Mouse (Mus musculus) urinary bladder, postnatal 25 days (tissue): ENCODE measurements around the gene Gale.

Source experiments
- DNase-seq: peaks from one replicate; pipeline ENCODE4 v3.0.0; 2022; ENCODE audit warnings: low spot score

Gale gene

GRCm38 (mm10) chr4:135943389-135943788 is 20.1 kb upstream of the Gale start:
- DNase-seq, result no peak

GRCm38 (mm10) chr4:135945706-135946105 is 17.8 kb upstream of the Gale start:
- no peak for DNase-seq

GRCm38 (mm10) chr4:135946278-135946658 is 17.3 kb upstream of the Gale start, which contains the start of gene Hmgcl:
Gene Hmgcl, plus strand, starts transcription at chr4:135946448.
- peak; percentile 93 for DNase-seq

DNA sequence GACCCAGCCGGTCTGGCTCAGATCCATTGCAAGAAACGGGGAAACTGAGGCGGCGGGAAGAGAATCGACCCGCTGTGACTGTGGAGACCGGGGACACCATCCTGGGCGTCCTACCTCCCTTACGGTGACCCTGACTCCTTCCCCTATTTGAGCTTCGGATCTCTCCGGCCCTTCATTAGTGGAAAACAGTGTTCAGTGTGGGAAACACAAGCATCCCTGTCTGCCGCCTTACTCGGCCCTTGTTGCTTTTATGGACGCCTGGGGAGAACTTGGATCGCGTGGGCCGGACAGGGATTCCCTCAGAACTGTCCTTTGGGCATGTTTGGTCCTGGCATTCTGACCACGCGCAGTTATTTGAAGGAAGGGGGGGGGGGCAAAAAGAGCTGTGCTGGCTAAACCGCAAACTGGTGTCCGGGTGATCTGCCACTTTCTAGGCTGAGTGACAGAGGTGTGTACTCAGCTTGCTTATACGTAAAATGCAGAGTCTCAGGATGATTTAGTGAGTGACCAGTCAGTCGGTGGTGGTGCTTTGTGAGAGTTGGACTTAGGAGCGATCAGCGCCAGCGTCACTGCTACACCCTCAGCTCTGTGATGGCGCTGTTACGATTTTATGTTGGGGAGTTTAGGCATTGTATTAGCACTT is 16.7 kb upstream of the Gale start:
- no peak for DNase-seq

GRCm38 (mm10) chr4:135948142-135948541 is 15.4 kb upstream of the Gale start:
- no peak for DNase-seq

DNA sequence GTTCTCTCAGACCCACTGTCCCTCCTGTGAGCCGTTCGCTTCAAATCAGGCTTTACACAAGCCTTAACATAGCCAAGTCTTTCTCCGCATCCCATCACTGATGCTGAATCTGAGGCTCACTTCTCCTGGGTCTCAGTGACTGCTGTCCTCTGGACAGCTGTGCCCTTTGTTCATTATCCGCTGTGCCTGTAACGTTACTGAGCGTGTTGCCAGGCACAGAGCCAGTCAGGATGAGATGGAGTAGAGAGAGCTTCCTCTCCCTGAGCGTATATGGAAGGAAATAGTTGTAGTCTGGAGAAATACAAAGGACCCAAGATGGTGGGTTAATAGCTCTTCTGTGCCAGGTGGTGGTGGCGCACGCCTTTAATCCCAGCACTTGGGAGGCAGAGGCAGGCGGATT is 14.1 kb upstream of the Gale start:
- DNase-seq, result no peak

GRCm38 (mm10) chr4:135949911-135950310 is 13.6 kb upstream of the Gale start:
- DNase-seq, result no peak

- DNase-seq, result no peak
Measured at GRCm38 (mm10) chr4:135950365-135950764, 13.2 kb upstream of the Gale start.

DNA sequence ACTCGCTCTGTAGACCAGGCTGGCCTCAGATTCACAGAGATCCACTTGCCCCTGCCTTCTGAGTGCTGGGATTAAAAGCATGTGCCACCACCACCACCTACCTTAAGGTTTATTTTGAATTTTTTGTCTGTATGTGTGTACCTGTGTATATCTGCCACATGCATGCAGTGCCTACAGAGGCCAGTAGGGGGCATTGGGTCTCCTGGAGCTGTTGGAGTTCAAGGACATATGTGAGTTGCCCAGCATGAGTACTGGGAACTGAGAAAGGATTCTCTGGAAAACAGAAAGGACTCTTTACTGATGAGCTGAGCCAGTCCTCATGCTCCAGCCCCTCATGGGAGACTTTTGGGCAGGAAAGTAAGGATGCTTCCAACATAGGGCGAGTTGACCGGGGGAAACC is 12.0 kb upstream of the Gale start:
- no peak for DNase-seq

GRCm38 (mm10) chr4:135953179-135953578 is 10.3 kb upstream of the Gale start:
- no peak for DNase-seq

GRCm38 (mm10) chr4:135954241-135954640 is 9.3 kb upstream of the Gale start:
- peak; percentile 76 for DNase-seq

DNA sequence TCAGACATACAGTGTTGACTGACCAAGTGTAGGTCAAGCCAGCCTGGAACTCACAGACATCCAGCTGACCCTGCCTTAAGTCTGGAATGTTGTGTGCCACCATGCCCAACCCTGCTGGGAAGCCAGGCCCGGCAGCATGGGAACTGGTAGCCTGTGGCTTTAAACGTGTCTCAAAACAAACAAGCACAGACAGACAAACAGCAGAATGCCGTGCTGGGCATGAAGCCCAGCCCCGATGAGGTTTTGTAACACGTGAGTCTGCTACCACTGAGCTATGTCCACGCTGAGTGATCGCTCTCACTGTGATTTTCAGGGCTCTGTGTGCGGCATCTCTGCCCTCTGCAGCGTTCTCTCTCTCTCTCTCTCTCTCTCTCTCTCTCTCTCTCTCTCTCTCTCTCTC is 7.6 kb upstream of the Gale start:
- DNase-seq, result no peak

GRCm38 (mm10) chr4:135958354-135958753 is 5.2 kb upstream of the Gale start:
- DNase-seq, result no peak

GRCm38 (mm10) chr4:135960717-135961116 is 2.8 kb upstream of the Gale start:
- DNase-seq, result peak; percentile 88

- DNase-seq, result no peak
Measured at GRCm38 (mm10) chr4:135961709-135962108, 1.8 kb upstream of the Gale start.

DNA sequence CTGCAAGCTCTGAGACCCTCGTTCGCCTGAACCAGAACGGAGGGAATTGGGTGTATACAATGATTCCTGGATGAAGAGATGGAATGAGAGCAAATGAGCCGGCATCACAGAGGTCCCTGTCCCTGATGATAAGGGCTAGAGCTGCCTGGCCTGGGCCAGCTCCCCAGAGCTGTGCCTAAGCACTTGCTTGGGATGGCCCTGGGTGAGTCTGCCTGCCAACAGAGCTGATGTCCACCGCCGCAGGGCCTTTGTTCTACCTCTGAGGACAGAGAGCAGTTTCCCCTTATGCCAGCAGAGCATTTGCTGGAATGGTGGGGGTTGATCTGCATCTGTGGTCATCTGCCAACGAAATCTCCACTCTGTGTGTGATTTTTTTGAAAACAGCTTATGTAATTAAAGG is 1.3 kb upstream of the Gale start:
- no peak for DNase-seq

DNA sequence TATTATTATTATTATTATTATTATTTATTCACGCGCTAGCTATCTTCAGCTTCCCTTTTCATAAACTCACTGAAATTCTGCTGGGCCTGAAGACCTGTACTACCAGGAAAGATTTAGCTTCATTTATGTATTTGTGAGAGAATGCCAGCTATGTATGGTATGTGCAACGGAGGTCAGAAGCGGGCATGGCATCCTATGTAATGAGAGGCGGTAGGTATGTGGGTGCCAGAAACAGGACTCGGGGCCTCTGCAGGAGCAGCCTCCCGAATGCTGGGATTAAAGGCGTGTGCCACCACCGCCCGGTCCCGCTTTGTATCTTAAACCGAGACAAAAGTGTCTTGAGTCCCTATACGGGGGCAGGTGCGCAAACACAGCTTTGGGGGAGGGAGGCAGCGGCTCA is 581 bp upstream of the Gale start:
- no peak for DNase-seq

- peak; percentile 63 for DNase-seq
Measured at GRCm38 (mm10) chr4:135964426-135964825, 899 bp downstream of the Gale start.

DNA sequence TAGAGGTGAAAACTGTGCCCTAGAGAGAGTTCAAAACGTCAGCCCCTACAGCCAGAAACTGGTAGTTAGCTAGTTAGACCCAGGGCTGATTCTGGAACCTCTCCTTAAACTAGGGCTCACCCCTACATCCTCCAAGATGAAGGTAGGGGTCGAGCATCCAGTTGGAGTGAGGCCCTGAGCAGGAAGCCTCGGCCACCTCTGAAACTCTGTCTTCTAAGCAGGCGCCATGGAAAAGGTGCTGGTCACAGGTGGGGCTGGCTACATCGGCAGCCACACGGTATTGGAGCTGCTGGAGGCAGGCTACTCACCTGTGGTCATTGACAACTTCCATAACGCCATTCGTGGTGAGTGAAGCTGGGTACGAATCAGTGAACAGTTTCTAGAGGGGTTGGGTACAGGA is 1.6 kb downstream of the Gale start:
- DNase-seq, result no peak

DNA sequence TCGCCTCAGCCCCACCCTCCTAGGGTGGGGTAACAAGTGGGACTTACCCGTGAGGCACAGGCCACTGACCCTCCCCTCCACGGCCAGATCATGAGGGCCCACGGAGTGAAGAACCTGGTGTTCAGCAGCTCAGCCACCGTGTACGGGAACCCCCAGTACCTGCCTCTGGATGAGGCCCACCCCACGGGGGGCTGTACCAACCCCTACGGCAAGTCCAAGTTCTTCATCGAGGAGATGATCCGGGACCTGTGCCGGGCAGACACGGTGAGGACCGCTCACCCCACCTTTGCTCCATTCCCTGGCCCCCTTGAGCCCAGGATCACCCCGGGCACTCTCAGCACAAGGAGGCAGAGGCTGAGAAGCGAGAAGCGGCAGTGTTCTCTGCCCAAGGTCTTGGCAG is 2.8 kb downstream of the Gale start:
- DNase-seq, result no peak

GRCm38 (mm10) chr4:135967086-135967760 is 3.7 kb downstream of the Gale start:
- DNase-seq, result no peak

- no peak for DNase-seq
Measured at GRCm38 (mm10) chr4:135968271-135968869, 4.8 kb downstream of the Gale start.

DNA sequence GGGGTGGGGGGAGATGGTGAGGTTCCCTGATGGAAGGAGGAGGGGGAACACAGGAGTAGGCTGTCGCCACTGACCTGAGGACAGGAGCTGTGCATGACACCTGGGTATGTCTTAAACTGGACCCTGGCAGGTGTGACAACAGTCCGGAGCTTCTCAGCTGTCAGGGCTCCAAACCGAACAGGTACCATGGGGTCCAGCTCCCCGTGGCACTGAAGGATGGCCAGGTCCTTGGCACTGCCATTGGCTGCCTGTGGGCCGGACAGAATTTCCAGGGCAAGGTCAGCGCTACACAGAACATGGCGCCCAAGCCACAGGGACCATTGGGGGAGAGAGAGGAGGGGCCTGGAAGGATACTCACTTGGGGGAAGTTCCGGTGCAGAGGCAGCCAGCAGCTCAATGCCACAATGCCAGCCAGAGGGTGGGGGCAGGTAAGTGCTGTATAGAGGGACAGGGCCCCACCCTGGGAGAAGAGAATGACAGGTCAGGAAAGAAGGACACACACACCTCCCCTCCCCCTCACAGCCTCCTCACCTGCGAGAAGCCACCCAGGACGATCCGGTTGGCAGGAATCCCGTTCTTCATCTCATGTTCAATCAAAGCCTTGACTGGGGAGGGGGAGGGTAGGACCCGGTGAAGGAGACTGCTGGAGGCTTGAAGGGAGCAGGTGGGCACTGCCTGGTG is 5.7 kb downstream of the Gale start:
- DNase-seq, result no peak
